Mouse (Mus musculus): ENCODE measurements around the gene Ppfia4.

Gene Ppfia4

GRCm38 (mm10) chr1:134298636-134299411 is 33.9 kb downstream of the Ppfia4 start:
- DNase-seq (ENCODE audit: low spot score) = no peak

- DNase-seq (ENCODE audit: low spot score) = no peak
Measured at GRCm38 (mm10) chr1:134297265-134297664, 35.5 kb downstream of the Ppfia4 start.

GRCm38 (mm10) chr1:134293738-134294604 is 38.8 kb downstream of the Ppfia4 start:
- no peak for DNase-seq (ENCODE audit: low spot score)

DNA sequence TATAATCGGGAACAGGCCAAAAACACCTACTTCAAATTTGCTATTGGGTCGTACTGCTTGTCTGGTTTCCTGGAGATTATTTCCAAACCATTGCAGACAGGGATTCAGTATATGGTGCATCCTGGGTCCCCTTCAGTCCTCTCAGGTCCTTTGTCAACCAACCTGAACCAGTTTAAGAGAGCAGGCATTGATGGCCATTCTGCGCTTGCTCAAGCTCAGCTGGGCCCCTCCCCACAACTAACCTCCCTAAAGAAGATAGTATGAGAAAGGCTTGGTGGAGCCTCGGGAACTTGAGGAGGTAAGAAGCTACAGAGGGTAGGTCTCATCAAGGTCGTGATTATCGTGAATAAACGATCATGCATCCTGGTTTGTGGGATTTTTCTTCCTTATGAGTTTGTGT is 39.5 kb downstream of the Ppfia4 start:
- no peak for DNase-seq (ENCODE audit: low spot score)

- no peak for DNase-seq (ENCODE audit: low spot score)
Measured at GRCm38 (mm10) chr1:134292601-134293000, 40.1 kb downstream of the Ppfia4 start.

- DNase-seq (ENCODE audit: low spot score) = no peak
Measured at GRCm38 (mm10) chr1:134292073-134292472, 40.7 kb downstream of the Ppfia4 start.

DNA sequence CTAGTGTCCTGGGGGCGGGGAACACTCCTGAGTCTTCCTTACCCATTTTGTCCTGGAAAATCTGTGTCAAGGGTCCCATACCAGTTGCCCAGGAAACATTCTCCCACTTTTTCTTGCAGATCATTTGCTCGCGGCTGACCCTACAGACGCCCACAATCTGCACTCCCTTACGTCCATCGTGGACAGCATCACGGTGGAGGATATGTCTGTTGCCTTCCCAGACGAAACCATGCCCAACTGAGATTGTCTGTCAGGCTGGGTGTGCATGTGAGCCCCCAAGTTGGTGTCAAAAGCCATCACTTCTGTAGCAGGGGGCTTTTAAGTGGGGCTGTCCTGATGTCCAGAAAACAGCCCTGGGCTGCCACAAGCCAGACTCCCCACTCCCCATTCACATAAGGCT is 41.2 kb downstream of the Ppfia4 start:
- DNase-seq (ENCODE audit: low spot score) = no peak

- DNase-seq (ENCODE audit: low spot score) = no peak
Measured at GRCm38 (mm10) chr1:134290909-134291308, 41.8 kb downstream of the Ppfia4 start.

GRCm38 (mm10) chr1:134290300-134290699 is 42.4 kb downstream of the Ppfia4 start:
- DNase-seq (ENCODE audit: low spot score) = no peak

- DNase-seq (ENCODE audit: low spot score) = no peak
Measured at GRCm38 (mm10) chr1:134289598-134290099, 43.1 kb downstream of the Ppfia4 start, which contains the start of gene Myog. Myog (plus strand) TSS chr1:134289989.

GRCm38 (mm10) chr1:134288239-134288638 is 44.5 kb downstream of the Ppfia4 start:
- DNase-seq (ENCODE audit: low spot score) = no peak

DNA sequence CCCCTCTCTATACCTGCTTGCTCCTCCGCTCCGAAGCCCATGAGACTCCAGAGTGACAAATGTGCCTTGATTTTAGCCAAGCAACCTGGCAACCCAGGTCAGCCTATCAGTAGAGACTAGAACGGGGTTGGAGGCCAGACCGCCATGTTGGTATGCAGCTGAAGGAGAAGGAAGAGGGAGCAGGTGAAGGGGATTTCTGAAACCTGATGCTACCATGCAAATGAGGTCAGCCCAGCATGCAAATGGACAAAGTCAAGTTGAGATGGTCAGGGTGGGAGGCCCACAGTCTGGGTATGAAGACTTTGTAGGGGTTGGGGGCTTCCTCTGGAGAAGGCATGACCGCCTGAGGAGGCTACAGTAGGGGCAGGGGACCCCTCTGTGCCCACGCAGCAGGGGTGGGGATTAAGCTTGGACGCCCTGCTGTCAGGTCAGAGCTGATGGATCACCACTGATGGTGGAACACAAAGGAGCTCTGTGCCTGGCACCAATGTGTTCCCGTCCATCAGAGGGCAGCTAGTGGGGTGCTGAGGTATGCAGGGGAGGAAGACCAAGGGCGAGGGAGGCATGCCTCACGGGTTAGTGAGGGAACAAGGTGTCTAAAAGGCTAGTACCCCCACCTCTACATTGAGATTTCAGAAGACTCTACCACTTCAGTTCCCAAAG is 47.1 kb downstream of the Ppfia4 start:
- no peak for DNase-seq (ENCODE audit: low spot score)

DNA sequence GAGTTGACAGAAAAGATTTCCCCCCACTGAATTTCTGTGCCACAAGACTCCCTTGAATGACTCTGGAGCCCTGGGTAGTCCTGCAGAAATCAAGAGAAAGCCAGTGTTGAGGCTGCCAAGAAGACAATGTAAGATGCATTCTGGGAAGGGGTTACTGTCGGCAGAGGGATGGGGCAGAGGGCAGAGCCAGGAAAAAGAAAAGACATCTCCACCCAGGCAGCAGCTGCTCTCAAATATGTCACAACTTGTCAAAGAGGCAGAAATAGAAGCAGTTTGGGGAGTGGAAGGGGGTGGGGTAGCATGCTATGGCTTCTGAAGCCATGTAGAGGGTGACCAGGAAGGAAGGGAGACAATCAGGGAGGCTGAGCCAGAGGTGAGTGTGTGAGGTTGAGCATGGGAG is 49.6 kb downstream of the Ppfia4 start:
- DNase-seq (ENCODE audit: low spot score) = no peak

DNA sequence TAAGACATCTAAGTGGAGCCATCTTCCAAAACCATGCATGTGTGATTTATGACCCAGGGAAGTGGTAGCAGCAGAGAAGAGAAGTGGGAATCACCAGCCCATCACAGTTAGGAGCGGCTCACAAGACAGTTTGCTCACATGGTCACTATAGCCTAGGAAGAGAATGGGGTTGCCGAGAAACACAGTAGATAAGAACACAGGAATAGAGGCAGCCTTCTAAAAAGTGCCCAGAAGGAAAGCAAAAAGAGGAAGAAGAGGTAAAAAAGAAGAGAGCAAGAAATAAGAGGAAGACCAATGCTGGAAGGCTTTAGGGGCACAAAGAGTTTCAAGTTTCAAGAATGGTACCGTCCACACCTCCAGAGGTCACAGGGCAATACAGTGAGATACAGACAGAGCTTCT is 50.4 kb downstream of the Ppfia4 start:
- no peak for DNase-seq (ENCODE audit: low spot score)

GRCm38 (mm10) chr1:134281563-134281962 is 51.2 kb downstream of the Ppfia4 start:
- no peak for DNase-seq (ENCODE audit: low spot score)

GRCm38 (mm10) chr1:134280174-134280573 is 52.6 kb downstream of the Ppfia4 start:
- no peak for DNase-seq (ENCODE audit: low spot score)

GRCm38 (mm10) chr1:134276823-134277222 is 55.9 kb downstream of the Ppfia4 start:
- no peak for DNase-seq (ENCODE audit: low spot score)

- peak; percentile 8 for DNase-seq (ENCODE audit: low spot score)
Measured at GRCm38 (mm10) chr1:134275616-134276464, 56.9 kb downstream of the Ppfia4 start.

- DNase-seq (ENCODE audit: low spot score) = no peak
Measured at GRCm38 (mm10) chr1:134274483-134274920, 58.2 kb downstream of the Ppfia4 start.

GRCm38 (mm10) chr1:134273493-134274395 is 59.0 kb downstream of the Ppfia4 start:
- no peak for DNase-seq (ENCODE audit: low spot score)
